Mouse (Mus musculus) hindbrain, embryonic 14.5 days (tissue): ENCODE results near the gene Abcb8. TPM values are rescaled to one million over a fixed set of nuclear protein-coding genes. Genes with fewer than 3 reads are reported as not detected.
A peak's percentile ranks its signal among the peaks of the same experiment; 100 is the strongest.

Experiments used
- ATAC-seq: fragments of 200-750 bp; cut with Nextera tagmentation; 2 replicates; pipeline ENCODE4 v1.8.0; 2017; ENCODE audit warnings: moderate number of reproducible peaks, mild to moderate bottlenecking, moderate TSS enrichment, moderate library complexity; ENCODE audit not compliant: low FRiP score
- DNase-seq: peaks from one replicate; pipeline ENCODE4 v3.0.0-alpha.2; 2015; ENCODE audit warnings: low spot score
- H3K27ac ChIP-seq: fragments of 300-500 bp; sonication (generic); 2 replicates; pipeline ENCODE4 v1.5.1; 2014; ENCODE audit warnings: mild to moderate bottlenecking, moderate library complexity
- H3K27me3 ChIP-seq: fragments of 300-500 bp; sonication (generic); 2 replicates; pipeline ENCODE4 v1.6.1; 2014; ENCODE audit warnings: mild to moderate bottlenecking, low read length, mixed read lengths; ENCODE audit not compliant: control insufficient read depth, insufficient read depth
- H3K36me3 ChIP-seq: fragments of 300-500 bp; sonication (generic); replicated peaks from 2 replicates; pipeline ENCODE4 v1.6.1; 2014; ENCODE audit not compliant: control insufficient read depth, insufficient read depth
- H3K4me1 ChIP-seq: fragments of 300-500 bp; sonication (generic); replicated peaks from 2 replicates; pipeline ENCODE4 v1.6.1; 2014; ENCODE audit warnings: antibody characterized with exemption, low read length, mixed read lengths; ENCODE audit not compliant: control insufficient read depth, insufficient read depth
- H3K4me2 ChIP-seq: fragments of 300-500 bp; sonication (generic); replicated peaks from 2 replicates; pipeline ENCODE4 v1.6.1; 2014; ENCODE audit warnings: mild to moderate bottlenecking, moderate library complexity
- H3K4me3 ChIP-seq: fragments of 300-500 bp; sonication (generic); replicated peaks from 2 replicates; pipeline ENCODE4 v1.5.1; 2014; ENCODE audit warnings: mild to moderate bottlenecking, low read length
- H3K9ac ChIP-seq: fragments of 300-500 bp; sonication (generic); 2 replicates; pipeline ENCODE4 v1.6.1; 2014
- H3K9me3 ChIP-seq: fragments of 300-500 bp; sonication (generic); 2 replicates; pipeline ENCODE4 v1.6.1; 2016; ENCODE audit warnings: low read length; ENCODE audit not compliant: control insufficient read depth
- WGBS: fragments of 180-500 bp; shearing (Covaris S2); extraction: QIAGEN DNeasy Blood & Tissue Kit; methylation state at CpG from one replicate; pipeline ENCODE4 v1.1.7; 2014; 5-methylcytosine and 5-hydroxymethylcytosine counted together
- polyA plus RNA-seq: library from polyadenylated mRNA; unstranded; fragments of >200 nt; fragmentation: Nextera tagmentation; extraction: Ambion mirVana; gene quantifications from 2 replicates; pipeline ENCODE4 v1.2.1, GENCODE M21; 2014

Abcb8 gene
- polyA plus RNA-seq, 1 experiment from 2014 or later = 45.6 TPM

- no peaks in the 10 kb centered on the region for H3K9me3 ChIP-seq
- 0% methylated on average over 28 of the region's 30 CpGs for WGBS
- H3K4me1 ChIP-seq = peaks cover 44% of the 10 kb centered on the region
Observed at GRCm38 (mm10) chr5:24425421-24426036, 32.1 kb downstream of the Abcb8 start.

GRCm38 (mm10) chr5:24426037-24426432, 32.6 kb downstream of the Abcb8 start:
- H3K9me3 ChIP-seq = no peaks in the 10 kb centered on the region
- WGBS = under 1% methylated on average over 10 of the region's 10 CpGs
- H3K4me2 ChIP-seq = peak overlapping the region; percentile 77
- H3K36me3 ChIP-seq = peaks cover 10% of the 10 kb centered on the region
- peaks cover 44% of the 10 kb centered on the region for H3K4me1 ChIP-seq
- peak overlapping the region; percentile 49 for H3K4me3 ChIP-seq
- ATAC-seq (no peak), DNase-seq (no peak)
- H3K27ac ChIP-seq = peak overlapping the region; percentile 3; the same call in 1 of the 2 replicates
- no peaks in the 10 kb centered on the region; the same call in 1 of the 2 replicates for H3K27me3 ChIP-seq
- H3K9ac ChIP-seq = peak overlapping the region; percentile 70

More at GRCm38 (mm10) chr5:24425421-24426036, 32.1 kb downstream of the Abcb8 start:
- H3K27ac ChIP-seq = peak overlapping the region; percentile 3; the same call in 1 of the 2 replicates
- H3K9ac ChIP-seq = peak overlapping the region; percentile 70
- H3K4me3 ChIP-seq = peak overlapping the region; percentile 49
- DNase-seq (no peak), ATAC-seq (no peak)
- H3K36me3 ChIP-seq = peaks cover 9% of the 10 kb centered on the region; the same call in 1 of the 2 replicates
- H3K27me3 ChIP-seq = no peaks in the 10 kb centered on the region; the same call in 1 of the 2 replicates
- peak overlapping the region; percentile 77 for H3K4me2 ChIP-seq

GRCm38 (mm10) chr5:24426556-24427284, 33.3 kb downstream of the Abcb8 start:
- Histone ChIP-seq H3K27me3 (no peaks in the 10 kb centered on the region; the same call in 1 of the 2 replicates), H3K36me3 (peaks cover 17% of the 10 kb centered on the region), H3K4me2 (peak overlapping the region; percentile 77), H3K4me1 (peaks cover 44% of the 10 kb centered on the region), H3K9me3 (no peaks in the 10 kb centered on the region), H3K27ac (no peak overlapping the region), H3K9ac (0 out of 2 replicates have a peak overlapping the region, but pooled peaks have one; percentile 70), H3K4me3 (peak overlapping the region; percentile 49; the same call in 1 of the 2 replicates)
- no peak for DNase-seq
- ATAC-seq = no peak
- WGBS = 16% methylated on average over 9 of the region's 9 CpGs

- H3K36me3 ChIP-seq = peaks cover 22% of the 10 kb centered on the region
- peaks cover 39% of the 10 kb centered on the region for H3K4me1 ChIP-seq
- H3K4me3 ChIP-seq = no peak overlapping the region
- no peaks in the 10 kb centered on the region; the same call in 1 of the 2 replicates for H3K27me3 ChIP-seq
- no peaks in the 10 kb centered on the region for H3K9me3 ChIP-seq
- ATAC-seq (no peak), DNase-seq (no peak)
- H3K4me2 ChIP-seq = peak overlapping the region; percentile 77; the same call in 1 of the 2 replicates
- 14% methylated on average over 12 of the region's 12 CpGs for WGBS
- H3K27ac ChIP-seq = no peak overlapping the region
- no peak overlapping the region for H3K9ac ChIP-seq
Observed at GRCm38 (mm10) chr5:24427285-24427633, 33.8 kb downstream of the Abcb8 start.

GRCm38 (mm10) chr5:24427981-24428402, 34.5 kb downstream of the Abcb8 start:
- H3K36me3 ChIP-seq = peaks cover 29% of the 10 kb centered on the region
- no peak for ATAC-seq
- no peak for DNase-seq
- no peak overlapping the region for H3K4me3 ChIP-seq
- 0 out of 2 replicates have a peak overlapping the region, but pooled peaks have one; percentile 5 for H3K9ac ChIP-seq
- H3K4me2 ChIP-seq = peak overlapping the region; percentile 77; the same call in 1 of the 2 replicates
- H3K4me1 ChIP-seq = peaks cover 32% of the 10 kb centered on the region
- WGBS = 8% methylated on average over 15 of the region's 15 CpGs
- H3K27ac ChIP-seq = no peak overlapping the region
- no peaks in the 10 kb centered on the region for H3K9me3 ChIP-seq
- no peaks in the 10 kb centered on the region; the same call in 1 of the 2 replicates for H3K27me3 ChIP-seq

- peaks cover 31% of the 10 kb centered on the region for H3K4me1 ChIP-seq
- no peaks in the 10 kb centered on the region; the same call in 1 of the 2 replicates for H3K27me3 ChIP-seq
- H3K9ac ChIP-seq = no peak overlapping the region
- no peak for ATAC-seq
- no peaks in the 10 kb centered on the region for H3K9me3 ChIP-seq
- no peak overlapping the region for H3K27ac ChIP-seq
- H3K36me3 ChIP-seq = peaks cover 32% of the 10 kb centered on the region
- H3K4me3 ChIP-seq = no peak overlapping the region
- DNase-seq = no peak
- peak overlapping the region; percentile 77; the same call in 1 of the 2 replicates for H3K4me2 ChIP-seq
- WGBS = 16% methylated on average over 9 of the region's 9 CpGs
Observed at GRCm38 (mm10) chr5:24428596-24428995, 35.1 kb downstream of the Abcb8 start.

- ATAC-seq (no peak), DNase-seq (no peak)
- Histone ChIP-seq H3K4me3 (no peak overlapping the region), H3K4me1 (no peaks in the 10 kb centered on the region), H3K9ac (no peak overlapping the region), H3K9me3 (no peaks in the 10 kb centered on the region), H3K4me2 (no peak overlapping the region), H3K27ac (no peak overlapping the region), H3K36me3 (peaks cover 59% of the 10 kb centered on the region), H3K27me3 (no peaks in the 10 kb centered on the region)
- WGBS = 94% methylated on average over 8 of the region's 8 CpGs
Observed at GRCm38 (mm10) chr5:24433993-24434392, 40.5 kb downstream of the Abcb8 start.

- no peak for ATAC-seq
Observed at GRCm38 (mm10) chr5:24441187-24441586, 47.7 kb downstream of the Abcb8 start.

GRCm38 (mm10) chr5:24442029-24442428, 48.6 kb downstream of the Abcb8 start:
- Histone ChIP-seq H3K27ac (no peak overlapping the region), H3K9me3 (no peaks in the 10 kb centered on the region), H3K4me1 (peaks cover 21% of the 10 kb centered on the region), H3K9ac (no peak overlapping the region), H3K27me3 (no peaks in the 10 kb centered on the region), H3K36me3 (peaks cover 39% of the 10 kb centered on the region), H3K4me2 (no peak overlapping the region), H3K4me3 (no peak overlapping the region)
- ATAC-seq (no peak), DNase-seq (no peak)
- 90% methylated on average over 9 of the region's 9 CpGs for WGBS

More at GRCm38 (mm10) chr5:24441187-24441586, 47.7 kb downstream of the Abcb8 start:
- H3K27ac ChIP-seq = no peak overlapping the region
- 91% methylated on average over 8 of the region's 8 CpGs for WGBS
- H3K4me1 ChIP-seq = peaks cover 18% of the 10 kb centered on the region
- no peak overlapping the region for H3K4me2 ChIP-seq
- H3K9me3 ChIP-seq = no peaks in the 10 kb centered on the region
- no peak for DNase-seq
- no peaks in the 10 kb centered on the region for H3K27me3 ChIP-seq
- no peak overlapping the region for H3K9ac ChIP-seq
- no peak overlapping the region for H3K4me3 ChIP-seq
- H3K36me3 ChIP-seq = peaks cover 39% of the 10 kb centered on the region
